Mouse (Mus musculus) mouse trophoblast stem cell (cell line): ENCODE data around the gene Gm21119.
"Not testable (repeated sequence)": the region's sequence is repeated elsewhere in the genome, so short reads cannot be mapped to it uniquely, and the experiment has no call there.

Experiments
- in situ Hi-C, 2 experiments: fragments of 300-500 bp; cut with MseI, MboI; formaldehyde crosslinking; loops; 2 replicates in 1 of 2; 3 replicates in 1 of 2; pipeline ENCODE4 v1.15.1; 2025

The Gm21119 gene

GRCm38 (mm10) chr8:20614619-20615018 is at the start of gene Gm21119:
TSS of gene Gm21119 (plus strand) at chr8:20614919.
- in situ Hi-C loops: not testable (repeated sequence)

GRCm38 (mm10) chr8:20566753-20567152 is 48.0 kb upstream of the Gm21119 start:
- in situ Hi-C loops: not testable (repeated sequence)

GRCm38 (mm10) chr8:20581081-20581480 is 33.6 kb upstream of the Gm21119 start:
- in situ Hi-C loops: not testable (repeated sequence)

GRCm38 (mm10) chr8:20582772-20583171 is 31.9 kb upstream of the Gm21119 start:
- in situ Hi-C loops: not testable (repeated sequence)

- in situ Hi-C loops: not testable (repeated sequence)
Measured at GRCm38 (mm10) chr8:20588268-20589177, 26.2 kb upstream of the Gm21119 start.

- in situ Hi-C loops: not testable (repeated sequence)
Measured at GRCm38 (mm10) chr8:20589178-20589539, 25.6 kb upstream of the Gm21119 start.

- in situ Hi-C loops: not testable (repeated sequence)
Measured at GRCm38 (mm10) chr8:20590117-20590997, 24.4 kb upstream of the Gm21119 start.

- in situ Hi-C loops: not testable (repeated sequence)
Measured at GRCm38 (mm10) chr8:20591002-20591401, 23.7 kb upstream of the Gm21119 start.

- in situ Hi-C loops: not testable (repeated sequence)
Measured at GRCm38 (mm10) chr8:20592732-20593272, 21.9 kb upstream of the Gm21119 start.

- in situ Hi-C loops: not testable (repeated sequence)
Measured at GRCm38 (mm10) chr8:20593841-20594240, 20.9 kb upstream of the Gm21119 start.

GRCm38 (mm10) chr8:20596081-20596841 is 18.5 kb upstream of the Gm21119 start:
- in situ Hi-C loops: not testable (repeated sequence)

GRCm38 (mm10) chr8:20596842-20597708 is 17.6 kb upstream of the Gm21119 start:
- in situ Hi-C loops: not testable (repeated sequence)

GRCm38 (mm10) chr8:20598300-20599170 is 16.2 kb upstream of the Gm21119 start:
- in situ Hi-C loops: not testable (repeated sequence)

GRCm38 (mm10) chr8:20599350-20599749 is 15.4 kb upstream of the Gm21119 start:
- in situ Hi-C loops: not testable (repeated sequence)

GRCm38 (mm10) chr8:20610856-20611255 is 3.9 kb upstream of the Gm21119 start:
- in situ Hi-C loops: not testable (repeated sequence)

- in situ Hi-C loops: not testable (repeated sequence)
Measured at GRCm38 (mm10) chr8:20612721-20613120, 2.0 kb upstream of the Gm21119 start.

- in situ Hi-C loops: not testable (repeated sequence)
Measured at GRCm38 (mm10) chr8:20630766-20631165, 16.0 kb downstream of the Gm21119 start.

GRCm38 (mm10) chr8:20637931-20638330 is 23.2 kb downstream of the Gm21119 start:
- in situ Hi-C loops: not testable (repeated sequence)

GRCm38 (mm10) chr8:20643536-20643935 is 28.8 kb downstream of the Gm21119 start:
- in situ Hi-C loops: not testable (repeated sequence)
